Mouse (Mus musculus): ENCODE measurements at regions not wholly inside any gene's neighbourhood (a gene's known extent, or its start where the extent isn't known, plus 50 kb on each side); places are given as distances from the start of the nearest gene placed in this dataset.

- no peak for TF ChIP-seq GATA1 (IDR thresholded peaks at IDR 0.05; ENCODE audit: low read length)
- TF ChIP-seq TAL1 (IDR thresholded peaks at IDR 0.05; ENCODE audit: low read length): no peak
These were observed 64.5 kb downstream of the Tfap2c start for GRCm38 (mm10) chr2:172613891-172614391.
